Mouse (Mus musculus) 416B (cell line): ENCODE measurements at regions not wholly inside any gene's neighbourhood (a gene's known extent, or its start where the extent isn't known, plus 50 kb on each side); places are given as distances from the start of the nearest gene placed in this dataset.
"Not testable (repeated sequence)": the region's sequence is repeated elsewhere in the genome, so short reads cannot be mapped to it uniquely, and the experiment has no call there.

Experiments
- DNase-seq: peaks from one replicate; pipeline ENCODE4 v3.0.0; 2011; ENCODE audit warnings: low read depth

DNA sequence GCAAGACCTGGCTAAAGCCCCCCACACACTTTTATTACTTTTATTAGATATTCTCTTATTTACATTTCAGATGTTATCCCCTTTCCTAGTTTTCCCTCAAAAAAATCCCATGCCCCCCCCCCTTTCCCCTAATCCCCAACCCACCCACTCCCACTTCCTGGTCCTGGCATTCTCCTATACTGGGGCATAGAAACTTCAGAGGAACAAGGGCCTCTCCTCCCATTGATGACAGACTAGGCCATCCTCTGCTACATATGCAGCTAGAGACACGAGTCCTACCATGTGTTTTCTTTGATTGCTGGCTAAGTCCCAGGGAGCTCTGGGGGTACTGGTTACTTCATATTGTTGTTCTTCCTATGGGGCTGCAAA, 116.8 kb downstream of the Rfpl4b start:
- not testable (repeated sequence) for DNase-seq

DNA sequence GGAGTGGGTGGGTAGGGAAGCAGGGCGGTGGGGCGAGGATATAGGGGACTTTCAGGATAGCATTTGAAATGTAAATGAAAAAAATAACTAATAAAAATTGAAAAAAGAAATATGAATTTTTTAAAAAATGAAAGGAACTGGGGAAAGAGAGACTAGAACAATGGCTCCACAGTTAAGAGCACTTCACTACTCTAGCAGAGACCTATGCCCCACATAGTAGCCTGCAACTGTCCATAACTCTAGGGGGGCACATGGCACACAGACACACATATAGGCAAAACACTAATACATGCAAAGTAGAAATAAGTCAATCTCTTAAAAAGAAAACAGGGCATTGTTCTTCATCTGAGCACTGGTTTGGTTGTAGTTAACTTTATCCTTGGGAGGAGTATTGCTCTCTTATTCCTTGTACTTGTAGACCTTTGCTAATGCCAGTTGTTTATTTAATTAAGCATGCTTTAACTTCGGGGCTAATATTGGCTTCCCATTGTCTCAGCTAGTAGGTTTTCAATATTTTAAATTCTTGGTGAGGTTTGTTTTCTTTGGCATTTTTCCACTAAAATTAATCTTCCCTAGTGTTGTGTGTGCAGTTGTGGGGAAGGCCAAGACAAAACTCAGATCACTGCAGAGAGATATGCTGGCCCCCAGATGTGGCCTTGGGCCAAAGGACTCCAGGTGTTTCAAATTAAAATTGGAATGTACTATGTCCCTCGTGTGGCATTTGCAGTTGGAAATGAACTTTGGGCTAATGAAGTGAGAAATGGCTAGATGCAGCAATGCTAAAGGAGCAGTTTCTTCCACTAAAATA, 117.4 kb downstream of the Rfpl4b start:
- DNase-seq = no peak

DNA sequence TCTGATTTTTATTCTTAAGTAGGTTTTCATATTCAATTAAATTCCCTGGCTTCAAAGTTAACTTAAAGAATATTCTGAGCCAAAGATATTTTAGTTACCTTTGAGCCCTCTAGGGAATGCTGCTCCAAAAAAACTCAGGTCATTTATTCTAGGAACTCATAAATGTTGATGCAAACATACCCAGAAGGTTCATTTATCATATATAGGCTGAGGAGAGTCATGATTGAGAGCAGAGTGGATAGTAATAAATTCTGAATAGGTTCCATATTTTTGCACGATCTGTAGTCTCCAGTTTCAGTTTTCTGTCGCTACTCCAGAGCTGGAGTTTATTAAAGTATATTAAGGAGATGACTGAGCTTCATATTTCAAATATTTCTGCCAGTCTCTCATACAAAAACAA, 144.1 kb downstream of the Rfpl4b start:
- DNase-seq = no peak

DNA sequence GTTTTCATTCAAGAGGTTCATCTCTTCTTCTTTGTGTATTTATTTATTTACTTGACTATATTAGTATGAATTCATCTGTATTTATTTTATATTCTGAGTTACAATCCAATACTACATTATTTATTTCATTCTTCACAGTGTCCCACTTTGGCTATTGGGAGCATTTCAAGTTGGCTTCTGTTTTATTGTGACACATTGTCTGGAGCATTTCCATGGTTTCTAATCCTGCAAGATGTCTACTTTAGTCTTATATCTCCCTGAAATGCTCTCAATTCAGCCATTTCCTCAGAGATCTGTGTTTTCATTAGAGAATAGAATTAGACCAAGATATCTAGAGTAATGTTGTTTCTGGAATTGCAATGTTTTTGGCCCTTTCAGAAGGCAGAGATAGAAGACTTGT, 153.0 kb downstream of the Rfpl4b start:
- DNase-seq = no peak

DNA sequence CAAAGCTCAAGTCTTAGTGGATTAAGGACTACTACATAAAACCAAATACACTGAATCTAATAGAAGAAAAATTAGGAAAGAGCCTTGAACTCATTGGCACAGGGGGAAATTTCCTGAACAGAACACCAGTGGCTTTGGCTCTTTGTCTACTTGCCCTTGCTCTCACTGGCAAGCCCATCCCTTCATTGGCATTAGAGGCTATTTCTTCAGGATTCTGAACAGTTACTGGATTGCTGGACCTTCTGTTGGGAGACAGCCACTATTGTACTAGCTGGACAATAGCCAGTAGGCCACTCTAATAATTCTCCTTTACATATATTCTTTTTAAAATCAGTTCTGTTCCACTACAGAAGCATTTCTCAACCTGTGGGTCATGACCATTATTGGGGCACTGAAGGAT, 153.7 kb downstream of the Rfpl4b start:
- DNase-seq = no peak

DNA sequence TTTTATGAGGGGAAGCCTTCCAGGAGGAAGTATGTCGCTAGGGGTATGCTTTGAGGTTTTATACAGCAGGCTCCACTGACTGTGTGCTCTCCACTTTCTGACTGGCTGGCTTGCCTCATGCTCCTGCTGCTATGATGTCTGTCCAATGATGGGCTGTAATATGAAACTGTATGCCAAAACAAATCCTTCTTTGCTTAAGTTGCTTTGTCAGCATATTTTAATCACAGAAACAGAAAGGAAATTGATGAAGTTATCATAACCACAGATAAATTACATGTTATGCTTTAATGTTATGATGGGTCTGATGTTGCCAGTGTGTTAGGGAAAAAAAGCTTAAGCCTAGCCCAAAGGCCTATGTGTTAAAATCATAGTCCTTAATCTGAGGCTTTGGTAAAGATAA, 185.9 kb downstream of the Rfpl4b start:
- DNase-seq = no peak

DNA sequence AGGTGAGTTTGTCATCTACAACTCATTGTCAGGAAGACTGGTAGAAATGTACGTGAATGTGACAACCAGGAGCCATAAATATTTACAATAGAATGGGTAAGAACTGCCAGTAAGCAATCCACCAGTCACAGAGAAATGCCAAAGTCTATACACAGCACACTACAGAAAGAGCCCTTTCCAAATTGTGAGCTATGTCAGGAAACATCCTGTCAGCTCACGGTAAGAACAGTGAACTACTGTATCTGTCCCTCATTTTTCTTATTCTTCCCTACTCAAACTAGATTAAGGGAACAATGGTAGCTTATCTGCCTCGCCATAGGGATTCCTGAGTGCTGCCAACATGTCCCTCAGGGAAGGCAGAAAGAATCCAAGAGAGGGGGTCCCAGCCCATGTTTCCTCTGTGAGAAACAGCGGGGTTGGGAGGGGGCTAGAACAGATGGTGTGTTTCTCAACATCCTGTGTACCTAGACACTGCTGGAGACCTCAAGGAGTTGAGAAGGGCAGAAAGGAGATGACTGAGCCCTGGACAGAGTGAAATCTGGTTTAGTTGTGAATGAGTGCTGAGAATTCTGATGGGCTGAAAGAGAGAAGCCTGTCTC, 191.6 kb downstream of the Rfpl4b start:
- no peak for DNase-seq

DNA sequence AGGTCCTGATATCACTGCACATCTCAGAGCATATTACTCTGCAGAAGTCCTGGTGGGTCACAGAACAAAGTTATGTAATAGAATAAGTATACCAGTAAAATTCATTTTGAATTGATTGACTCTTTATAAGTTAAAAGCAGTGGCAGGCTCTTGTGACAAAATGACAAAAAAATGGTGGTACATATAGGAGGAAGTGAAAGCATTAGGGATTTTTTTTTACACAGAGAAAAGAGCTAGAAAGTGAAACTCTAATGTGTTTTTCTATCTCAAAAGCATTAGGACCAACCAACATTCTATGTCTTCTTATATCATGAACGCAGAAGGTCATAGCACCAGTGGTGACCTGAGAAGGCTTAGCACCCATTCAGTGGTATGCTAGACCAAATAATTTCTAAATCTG, 198.2 kb downstream of the Rfpl4b start:
- no peak for DNase-seq

DNA sequence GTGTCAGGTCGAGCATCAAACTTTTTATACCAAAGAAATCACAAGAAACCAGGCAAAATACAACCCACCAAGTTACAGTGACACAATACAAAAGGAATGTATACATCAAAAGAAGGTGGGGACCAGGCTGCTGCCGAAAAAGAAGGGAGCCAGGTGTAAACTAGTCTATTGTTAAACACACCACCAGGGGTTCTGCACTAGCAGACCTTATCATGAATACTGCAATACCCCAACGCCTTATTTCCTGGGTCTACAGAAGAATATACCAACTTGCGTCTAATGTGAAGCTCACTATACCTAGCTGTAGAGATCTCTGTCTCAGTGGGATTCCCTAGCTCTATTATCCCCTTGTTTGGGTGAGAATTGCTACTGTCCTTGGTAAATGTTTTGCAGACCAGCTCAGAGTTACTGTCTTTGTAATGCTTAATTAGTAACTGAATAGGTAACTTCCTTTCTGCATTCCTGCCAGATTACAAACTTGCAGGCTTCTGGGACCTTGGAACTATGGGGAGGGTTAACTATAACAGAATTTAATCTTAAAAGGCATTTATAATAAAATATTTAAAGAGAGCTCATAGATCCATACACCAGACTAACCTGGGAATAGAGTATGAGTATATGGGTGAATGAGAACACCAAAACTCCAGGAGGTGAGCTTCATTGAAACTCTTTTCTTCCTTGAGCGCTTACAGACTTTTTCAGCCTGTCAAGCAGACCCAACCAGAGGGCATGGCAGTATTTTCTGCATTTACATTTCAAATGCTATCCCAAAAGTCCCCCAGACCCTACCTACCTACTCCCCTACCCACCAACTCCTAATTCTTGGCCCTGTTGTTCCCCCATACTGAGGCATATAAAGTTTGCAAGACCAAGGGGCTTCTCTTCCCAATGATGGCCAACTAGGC, 211.7 kb downstream of the Rfpl4b start:
- DNase-seq = no peak

DNA sequence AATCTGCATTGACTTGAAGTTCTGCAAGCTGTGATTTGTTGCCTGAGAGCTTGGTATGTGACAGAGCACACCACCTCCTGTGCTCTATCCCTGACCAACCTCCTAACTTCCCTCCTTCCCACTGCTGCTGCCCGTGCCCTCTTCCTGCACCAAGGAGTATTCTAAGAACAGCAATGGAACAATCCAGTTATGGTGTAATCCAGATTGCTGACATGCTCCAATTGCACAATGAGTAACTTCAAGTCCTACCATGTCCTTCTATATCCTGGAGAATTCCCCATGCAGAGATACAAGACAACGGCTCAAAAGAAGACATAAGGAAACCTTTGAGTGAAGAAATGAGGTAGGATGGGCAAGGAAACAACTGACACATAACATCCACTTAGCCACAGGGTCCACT, 235.5 kb downstream of the Rfpl4b start:
- no peak for DNase-seq

DNA sequence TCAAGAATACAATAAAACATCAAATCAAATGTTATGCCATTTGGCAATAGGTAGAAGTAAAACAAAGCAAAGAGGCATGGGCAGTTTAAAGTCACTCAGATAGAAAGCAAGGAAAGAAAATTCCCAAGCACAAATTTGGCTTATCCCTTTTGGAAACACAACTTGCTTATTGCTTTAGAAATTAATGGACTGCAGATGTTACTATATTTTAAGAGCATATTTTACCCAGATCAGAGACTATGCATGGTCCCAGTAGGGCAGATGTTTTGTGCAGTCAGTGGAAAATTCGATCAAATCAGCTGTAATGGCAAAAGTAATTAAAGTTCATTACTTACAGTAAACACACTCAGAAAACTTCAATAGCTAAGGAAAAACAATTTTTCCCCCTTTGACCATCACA, 245.9 kb downstream of the Rfpl4b start:
- DNase-seq = no peak

DNA sequence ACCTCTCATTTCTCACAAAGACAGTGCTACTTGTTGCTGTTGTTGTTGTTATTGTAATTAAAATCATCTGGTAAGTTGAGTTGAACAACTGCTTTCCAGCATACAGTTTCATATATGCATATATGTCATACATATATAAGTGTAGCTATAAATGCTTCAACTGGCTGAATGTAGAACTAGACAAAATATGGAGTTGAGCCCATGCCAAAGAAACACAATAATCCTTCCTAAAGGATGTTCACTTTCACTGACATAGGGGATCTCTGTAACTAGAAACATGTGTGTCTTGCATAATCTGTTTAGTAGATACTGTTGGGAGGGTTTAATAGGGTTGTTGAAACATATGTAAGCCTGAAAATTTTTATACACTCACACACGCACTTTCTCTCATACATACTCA, 247.9 kb downstream of the Rfpl4b start:
- DNase-seq = no peak

DNA sequence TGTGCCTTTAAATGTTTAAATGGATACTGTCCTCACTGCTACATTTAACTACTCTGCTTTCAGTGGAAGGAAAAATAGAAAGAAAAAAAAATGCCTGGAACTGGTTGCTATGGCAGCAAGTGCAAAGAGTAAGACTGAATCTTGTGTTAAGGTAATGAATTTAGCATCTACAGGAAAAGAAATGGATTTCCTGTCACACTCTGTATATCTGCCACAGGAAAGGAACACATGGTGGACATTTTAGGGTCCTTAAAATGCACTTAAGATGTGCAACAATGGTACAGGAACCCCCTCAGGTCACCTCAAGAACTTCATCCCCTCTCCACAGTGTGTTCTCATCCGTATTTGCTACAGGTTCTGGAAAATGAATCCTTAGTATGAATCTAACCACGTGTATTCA, 248.4 kb downstream of the Rfpl4b start:
- DNase-seq = no peak

DNA sequence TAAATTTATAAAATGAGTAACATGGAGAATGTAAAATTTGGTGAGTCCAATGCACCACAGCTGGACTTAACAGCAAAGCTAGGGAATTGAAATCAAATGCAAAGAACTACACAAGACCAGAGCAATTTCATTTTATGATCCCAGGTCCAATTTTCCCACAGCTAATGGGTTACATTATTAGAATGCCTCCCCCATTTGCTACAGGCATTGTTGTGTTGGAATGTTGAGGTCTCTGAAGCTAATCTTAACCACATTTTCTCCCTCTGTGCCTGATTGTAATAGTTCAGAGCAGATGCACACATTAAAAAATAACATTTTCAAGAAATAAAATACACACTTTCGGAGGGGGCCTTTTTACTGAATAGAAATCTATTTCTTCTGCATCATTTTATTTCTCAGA, 254.3 kb downstream of the Rfpl4b start:
- DNase-seq = no peak

DNA sequence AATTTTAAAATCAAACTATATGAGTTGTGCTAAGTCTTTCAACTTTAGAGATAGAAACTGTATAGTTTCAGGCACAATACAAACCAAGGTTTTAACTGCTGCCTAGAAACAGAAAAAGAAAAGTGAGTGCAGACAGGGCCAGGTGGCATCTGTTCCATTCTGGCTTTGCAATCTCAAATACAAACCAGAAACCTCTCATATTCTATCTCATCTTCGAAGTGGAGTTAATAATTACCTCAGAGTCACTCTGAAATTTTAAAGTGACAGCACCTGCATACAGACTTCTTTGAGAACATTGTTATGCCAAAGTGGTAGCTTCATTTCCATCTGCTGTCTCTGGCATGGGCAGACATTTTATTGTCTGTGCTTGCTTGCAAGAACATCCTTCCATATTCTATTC, 255.2 kb downstream of the Rfpl4b start:
- no peak for DNase-seq

DNA sequence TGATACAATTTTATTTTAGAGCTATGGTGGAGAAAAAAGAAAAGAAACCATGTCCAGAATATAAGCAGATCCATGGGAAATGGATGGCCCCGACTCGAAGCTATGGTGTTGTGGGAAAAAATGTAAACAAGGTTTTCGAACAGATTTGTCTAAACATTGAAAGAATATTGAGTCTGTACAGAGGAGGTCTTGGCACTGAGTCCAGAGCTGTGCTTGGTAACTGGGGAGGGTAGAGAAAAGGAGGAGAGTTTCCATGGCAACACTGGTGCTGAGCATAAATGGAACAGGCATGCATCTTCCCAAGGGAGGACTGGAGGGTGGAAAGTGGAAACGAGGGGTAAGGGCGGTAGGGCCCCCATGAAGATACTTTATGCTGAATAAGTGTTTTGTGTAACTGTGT, 266.5 kb downstream of the Rfpl4b start:
- DNase-seq = no peak

DNA sequence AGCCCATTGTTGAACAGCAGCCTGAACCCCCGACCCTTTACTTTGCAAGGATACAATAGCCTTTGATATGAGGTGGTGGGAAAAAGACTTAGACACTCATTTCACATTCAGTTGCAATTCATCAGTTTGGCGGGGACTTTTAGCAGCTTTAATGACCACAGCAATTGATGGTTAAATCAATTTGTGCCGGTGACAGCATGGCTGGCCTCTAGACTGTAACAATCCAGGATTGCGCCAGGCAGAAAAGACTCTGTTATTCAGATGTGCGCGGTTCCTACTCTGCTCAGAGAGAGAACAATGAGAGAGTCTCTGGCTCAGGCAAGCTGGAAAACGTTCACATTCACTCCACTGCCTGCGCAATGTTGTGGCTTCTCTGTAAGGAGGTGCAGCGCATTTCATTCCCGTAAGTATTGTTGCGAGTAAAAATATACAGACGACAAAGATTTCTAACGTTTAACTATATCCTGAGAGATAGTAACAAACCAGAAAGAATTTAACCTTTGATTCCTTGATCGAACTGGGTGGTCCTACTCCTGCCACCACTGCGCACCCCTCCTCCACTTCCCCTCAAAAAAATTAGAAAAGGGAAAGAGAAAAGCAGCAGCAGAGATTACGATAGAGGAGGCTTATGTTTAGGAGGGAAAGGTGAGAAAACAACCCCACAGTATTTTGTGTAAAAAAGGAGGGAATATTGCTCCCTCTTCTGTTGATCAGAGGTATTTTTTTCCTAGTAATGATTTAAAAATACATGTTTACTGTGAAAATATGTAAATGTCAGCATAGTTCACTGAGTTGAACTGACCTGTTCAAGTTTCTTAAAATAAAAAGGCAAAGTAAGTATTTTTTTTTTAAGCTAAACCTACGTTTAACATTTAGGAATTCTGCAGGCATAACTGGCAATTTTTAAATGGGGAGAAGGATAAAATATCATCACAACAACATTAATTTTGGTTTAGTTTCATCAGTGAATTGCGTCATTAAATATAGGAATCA, 267.6 kb downstream of the Rfpl4b start:
- peak; percentile 4 for DNase-seq

DNA sequence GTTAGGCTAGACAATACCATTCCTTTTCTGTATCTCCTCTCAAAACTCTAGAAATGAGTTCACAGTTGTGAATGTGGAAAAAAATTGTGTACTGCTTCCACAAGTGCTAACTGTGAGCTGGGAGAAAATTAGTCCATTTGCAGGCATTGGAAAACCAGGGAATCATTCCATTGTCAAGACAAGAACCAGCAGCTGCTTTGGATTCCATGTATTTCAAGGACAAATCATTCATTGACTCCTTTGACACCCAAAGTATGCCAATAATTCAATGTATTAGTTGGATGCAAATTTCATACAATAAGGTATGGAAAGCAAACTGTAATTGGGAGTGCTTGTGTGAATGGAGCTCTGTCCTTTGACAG, 268.3 kb downstream of the Rfpl4b start:
- no peak for DNase-seq

DNA sequence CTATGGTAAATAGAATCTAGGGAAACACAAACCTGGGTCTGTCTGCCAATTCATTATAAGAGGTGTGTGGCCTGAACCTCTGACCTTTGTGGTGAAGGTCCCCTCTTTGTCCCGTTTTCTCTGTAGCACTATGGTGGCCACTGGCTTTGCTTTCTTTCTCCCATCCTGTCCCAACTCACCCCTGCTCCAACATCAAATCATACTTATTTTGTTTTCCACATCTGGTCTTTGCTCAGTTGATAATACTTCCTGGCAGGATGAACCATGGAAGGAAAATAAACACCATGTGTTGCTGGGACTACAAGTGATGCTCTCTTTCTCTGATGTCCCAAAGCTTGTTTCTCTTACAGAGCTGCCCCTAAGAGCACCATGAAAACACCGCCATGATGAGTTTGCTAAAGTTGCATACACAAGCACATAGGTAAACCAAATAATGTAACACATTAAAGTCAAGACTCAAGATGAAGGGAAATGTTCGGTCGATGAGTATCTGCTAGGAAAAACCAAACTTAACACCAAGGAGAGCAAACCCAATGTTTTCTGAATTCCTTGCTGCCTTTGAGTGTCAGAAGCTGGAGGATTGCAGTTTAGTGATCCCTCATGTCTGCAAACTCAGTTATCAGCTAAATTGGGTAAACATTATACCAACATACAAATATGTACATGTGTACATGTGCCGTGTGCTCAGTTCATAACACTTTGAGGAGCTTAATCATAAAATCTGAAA, 269.1 kb downstream of the Rfpl4b start:
- no peak for DNase-seq

DNA sequence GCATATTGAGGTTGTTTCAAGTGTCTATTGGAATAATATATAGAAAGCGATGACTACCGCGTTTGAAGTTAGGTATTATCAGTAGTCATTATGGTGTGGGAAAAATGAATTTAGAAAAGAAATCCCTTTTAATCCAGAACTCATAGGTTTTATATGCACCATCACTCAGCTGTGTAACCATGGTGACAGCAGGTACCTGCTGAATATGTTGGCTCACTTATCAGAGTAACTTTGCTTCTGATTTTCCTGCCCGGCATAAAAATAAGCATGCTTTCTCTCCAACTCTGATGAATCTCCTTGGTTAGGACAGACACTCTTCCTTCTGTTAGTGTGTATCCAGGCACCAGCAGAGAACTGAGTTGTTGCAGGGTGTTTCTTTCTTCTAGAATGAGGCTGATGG, 281.5 kb downstream of the Rfpl4b start:
- DNase-seq = no peak

DNA sequence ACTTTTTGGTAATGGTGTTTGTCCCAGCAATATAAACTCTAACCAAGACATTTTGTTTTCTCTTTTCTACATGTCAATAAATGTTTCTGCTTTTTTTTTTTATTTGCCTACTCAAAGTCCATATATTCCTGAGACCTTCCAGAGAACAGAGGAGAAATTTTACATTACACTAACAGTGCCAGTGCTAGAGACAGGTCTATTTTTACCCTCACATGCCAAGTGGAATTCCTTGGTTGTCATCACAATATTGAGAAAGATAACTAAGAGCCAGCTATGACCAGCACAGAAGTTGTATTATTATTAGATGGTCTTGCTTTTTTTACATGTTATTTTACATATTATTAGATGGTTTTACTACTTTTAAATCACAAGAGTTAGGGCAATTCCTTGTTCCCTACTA, 282.8 kb downstream of the Rfpl4b start:
- DNase-seq = no peak
